Comparison of ENCODE assay signal across 8 mouse cellular contexts in the genomic region with DNA sequence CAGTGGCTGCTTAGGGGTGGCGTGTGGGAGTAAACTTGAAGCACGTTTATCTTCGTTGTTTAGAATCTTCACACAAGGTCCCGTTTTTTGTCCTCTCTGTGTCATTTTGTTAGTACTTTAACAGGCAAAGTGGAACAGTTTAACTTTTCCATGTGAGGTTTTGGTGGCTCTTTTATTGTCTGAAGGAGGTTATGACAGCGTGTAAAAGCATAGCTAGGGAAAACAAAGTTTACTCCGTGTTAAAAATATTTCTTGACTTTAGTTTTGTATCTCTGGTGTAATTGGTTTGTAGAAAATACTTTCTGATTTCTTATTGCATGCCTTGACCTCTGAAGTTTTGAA. TPM values are rescaled to one million over a fixed set of nuclear protein-coding genes. Genes with fewer than 3 reads are reported as not detected.
DNase-seq lines count a peak whose midpoint lies in the region; ATAC-seq and TF ChIP-seq lines count a peak whose summit lies in the region.

No protein-coding gene starts in this region.

- no peaks in the 10 kb centered on the region for H3K36me3 ChIP-seq in embryonic facial prominence, embryonic 12.5 days
- no peaks in the 10 kb centered on the region for H3K36me3 ChIP-seq in intestine, embryonic 15.5 days
- H3K36me3 ChIP-seq in neural tube, embryonic 13.5 days, result no peaks in the 10 kb centered on the region

- H3K9ac ChIP-seq in embryonic facial prominence, embryonic 12.5 days, result peak overlapping the region; percentile 85
- peak overlapping the region; percentile 82 for H3K9ac ChIP-seq in intestine, embryonic 15.5 days
- peak overlapping the region; percentile 85 for H3K9ac ChIP-seq in neural tube, embryonic 13.5 days

- H3K27ac ChIP-seq in layer of hippocampus, adult 2 months, result peak overlapping the region; percentile 88
- H3K27ac ChIP-seq in embryonic facial prominence, embryonic 12.5 days, result no peak overlapping the region
- H3K27ac ChIP-seq in intestine, embryonic 15.5 days, result no peak overlapping the region
- no peak overlapping the region for H3K27ac ChIP-seq in neural tube, embryonic 13.5 days (replicated peaks)

- H3K4me2 ChIP-seq in embryonic facial prominence, embryonic 12.5 days (replicated peaks), result peak overlapping the region; percentile 81
- H3K4me2 ChIP-seq in intestine, embryonic 15.5 days (replicated peaks), result peak overlapping the region; percentile 86
- peak overlapping the region; percentile 68 for H3K4me2 ChIP-seq in neural tube, embryonic 13.5 days

- WGBS in embryonic facial prominence, embryonic 12.5 days, result 16% methylated on average over 6 of the region's 6 CpGs
- 5% methylated on average over 6 of the region's 6 CpGs for WGBS in intestine, embryonic 15.5 days
- WGBS in neural tube, embryonic 13.5 days, result 12% methylated on average over 6 of the region's 6 CpGs

- H3K4me3 ChIP-seq in layer of hippocampus, adult 2 months, result peak overlapping the region; percentile 60
- H3K4me3 ChIP-seq in embryonic facial prominence, embryonic 12.5 days, result peak overlapping the region; percentile 83
- H3K4me3 ChIP-seq in intestine, embryonic 15.5 days (replicated peaks), result peak overlapping the region; percentile 80
- peak overlapping the region; percentile 74 for H3K4me3 ChIP-seq in neural tube, embryonic 13.5 days

- no peaks in the 10 kb centered on the region for H3K27me3 ChIP-seq in embryonic facial prominence, embryonic 12.5 days
- no peaks in the 10 kb centered on the region for H3K27me3 ChIP-seq in intestine, embryonic 15.5 days (replicated peaks)
- H3K27me3 ChIP-seq in neural tube, embryonic 13.5 days, result no peaks in the 10 kb centered on the region

- peaks cover 16% of the 10 kb centered on the region; the same call in 1 of the 2 replicates for H3K4me1 ChIP-seq in embryonic facial prominence, embryonic 12.5 days
- peaks cover 8% of the 10 kb centered on the region for H3K4me1 ChIP-seq in intestine, embryonic 15.5 days (replicated peaks)
- peaks cover 37% of the 10 kb centered on the region for H3K4me1 ChIP-seq in neural tube, embryonic 13.5 days (replicated peaks)

- no peak for ATAC-seq in embryonic facial prominence, embryonic 12.5 days (ENCODE audit: insufficient number of reproducible peaks, insufficient read depth, low FRiP score, low TSS enrichment)
- no peak for ATAC-seq in intestine, embryonic 15.5 days
- no peak for ATAC-seq in neural tube, embryonic 13.5 days (ENCODE audit: low read depth)

- DNase-seq in layer of hippocampus, adult 2 months (ENCODE audit: low spot score in 2 of 2), result no peak
- no peak for DNase-seq in layer of hippocampus, postnatal 10 days (ENCODE audit: low spot score in 2 of 2)
- DNase-seq in left cerebral cortex, adult 9 months (ENCODE audit: low spot score in 2 of 2), result no peak
- no peak for DNase-seq in adrenal gland, postnatal 36 days
- DNase-seq in gastrocnemius, adult 18-20 months (ENCODE audit: low spot score), result no peak

- H3K9me3 ChIP-seq in embryonic facial prominence, embryonic 12.5 days, result no peaks in the 10 kb centered on the region
- H3K9me3 ChIP-seq in intestine, embryonic 15.5 days, result no peaks in the 10 kb centered on the region
- H3K9me3 ChIP-seq in neural tube, embryonic 13.5 days, result no peaks in the 10 kb centered on the region

- no peak for TF ChIP-seq CTCF in layer of hippocampus, adult 2 months (conservative IDR thresholded peaks at IDR 0.05)

RNA-seq across cellular contexts. Expression of a gene that starts 1.0 kb away (rescaled TPM):
- 10 to 100 TPM; 12.3 to 13.2 TPM for total RNA-seq in layer of hippocampus, adult 2 months (2021)
- 10 to 100 TPM; 14.6 to 15.2 TPM for total RNA-seq in layer of hippocampus, postnatal 10 days (2021)
- 9.9 and 11.4 TPM in 2 replicates for polyA plus RNA-seq in embryonic facial prominence, embryonic 12.5 days (2016; fragmentation: Nextera tagmentation; extraction: Ambion mirVana)
- polyA plus RNA-seq in intestine, embryonic 15.5 days (2015; fragmentation: Nextera tagmentation; extraction: Ambion mirVana), result 19.2 and 20.3 TPM in 2 replicates
- polyA plus RNA-seq in neural tube, embryonic 13.5 days (2015; fragmentation: Nextera tagmentation; extraction: Ambion mirVana), result 9.2 and 9.9 TPM in 2 replicates
- total RNA-seq in adrenal gland, postnatal 36 days (2021), result 10 to 100 TPM; 31.1 to 51.6 TPM
- 10 to 100 TPM; 11.8 to 13.2 TPM for total RNA-seq in gastrocnemius, adult 18-20 months (2021)
